Mouse (Mus musculus) thymus, adult 2 months (tissue): ENCODE measurements at regions not wholly inside any gene's neighbourhood (a gene's known extent, or its start where the extent isn't known, plus 50 kb on each side); places are given as distances from the start of the nearest gene placed in this dataset.

Source experiments
- DNase-seq: peaks from one replicate; pipeline ENCODE4 v3.0.0; 2021
- H3K27ac ChIP-seq: fragments of 200-500 bp; 2 replicates; pipeline ENCODE4 v1.5.1; 2012; ENCODE audit warnings: low read length, control low read depth; ENCODE audit not compliant: control insufficient read depth, insufficient read depth
- H3K27me3 ChIP-seq: fragments of 200-500 bp; 2 replicates; pipeline ENCODE4 v1.6.1; 2012; ENCODE audit warnings: mild to moderate bottlenecking, low read length, moderate library complexity, mixed read lengths; ENCODE audit not compliant: control insufficient read depth, insufficient read depth
- H3K36me3 ChIP-seq: fragments of 200-500 bp; 2 replicates; pipeline ENCODE4 v1.6.1; 2012; ENCODE audit warnings: mild to moderate bottlenecking, low read length, moderate library complexity; ENCODE audit not compliant: control insufficient read depth, insufficient read depth
- H3K4me1 ChIP-seq: fragments of 200-500 bp; replicated peaks from 2 replicates; pipeline ENCODE4 v1.6.1; 2012; ENCODE audit warnings: low read length; ENCODE audit not compliant: control insufficient read depth, insufficient read depth
- H3K4me3 ChIP-seq: fragments of 200-500 bp; 2 replicates; pipeline ENCODE4 v1.5.1; 2012; ENCODE audit warnings: mild to moderate bottlenecking, low read length, control low read depth, moderate library complexity; ENCODE audit not compliant: control insufficient read depth, insufficient read depth
- CTCF ChIP-seq: fragments of 200-500 bp; IDR thresholded peaks from 2 replicates; pipeline ENCODE4 v1.5.1; 2012; ENCODE audit warnings: mild to moderate bottlenecking, control low read depth, low read length, moderate library complexity, borderline replicate concordance; ENCODE audit not compliant: control insufficient read depth, poor library complexity, insufficient read depth; ENCODE audit errors: extremely low read depth
- POLR2A ChIP-seq: fragments of 200-500 bp; IDR thresholded peaks from 2 replicates; pipeline ENCODE4 v1.6.1; 2012; ENCODE audit warnings: mild to moderate bottlenecking, low read length, control low read depth, moderate library complexity; ENCODE audit not compliant: control insufficient read depth, poor library complexity, insufficient read depth; ENCODE audit errors: extremely low read depth
- WGBS: fragments of 180-500 bp; shearing (Covaris S2); methylation state at CpG from one replicate; pipeline ENCODE4 v1.1.7; 2018; 5-methylcytosine and 5-hydroxymethylcytosine counted together

- DNase-seq: no peak
- no peaks in the 10 kb centered on the region for H3K27me3 ChIP-seq
- H3K36me3 ChIP-seq: no peaks in the 10 kb centered on the region
- H3K27ac ChIP-seq: peak overlapping the region; percentile 21; the same call in 1 of the 2 replicates
- no peak for TF ChIP-seq CTCF
- TF ChIP-seq POLR2A: no peak
- no peak overlapping the region for H3K4me3 ChIP-seq
- WGBS: 5% methylated on average over 1 of the region's 1 CpGs
- H3K4me1 ChIP-seq: peaks cover 55% of the 10 kb centered on the region
Observed at GRCm38 (mm10) chr11:114254344-114254743, 187.5 kb upstream of the Sdk2 start.

DNA sequence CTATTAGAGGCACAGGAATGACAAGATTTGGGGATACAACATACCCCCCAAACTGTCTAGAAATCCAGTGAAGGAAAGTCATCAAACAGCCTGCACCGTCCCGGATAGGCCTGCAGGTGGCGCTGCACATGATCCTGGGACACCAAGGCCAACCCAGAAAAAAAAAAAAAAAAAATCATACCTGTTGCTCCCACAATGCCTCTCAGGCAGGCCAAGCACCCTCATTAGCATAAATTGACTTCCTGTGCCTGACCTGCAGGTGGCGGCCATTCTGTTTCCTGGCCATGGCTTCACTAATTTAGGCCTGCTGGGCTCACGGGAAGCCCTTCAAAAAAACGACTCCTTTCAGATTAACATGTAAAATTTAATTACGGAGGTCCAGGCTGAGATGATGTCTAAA, 184.8 kb upstream of the Sdk2 start:
- 96% methylated on average over 7 of the region's 7 CpGs for WGBS
- TF ChIP-seq CTCF (peak; percentile 56; the same call in 1 of the 2 replicates), POLR2A (no peak)
- Histone ChIP-seq H3K27me3 (no peaks in the 10 kb centered on the region), H3K4me1 (peaks cover 64% of the 10 kb centered on the region), H3K4me3 (no peak overlapping the region), H3K27ac (no peak overlapping the region), H3K36me3 (no peaks in the 10 kb centered on the region)
- no peak for DNase-seq

DNA sequence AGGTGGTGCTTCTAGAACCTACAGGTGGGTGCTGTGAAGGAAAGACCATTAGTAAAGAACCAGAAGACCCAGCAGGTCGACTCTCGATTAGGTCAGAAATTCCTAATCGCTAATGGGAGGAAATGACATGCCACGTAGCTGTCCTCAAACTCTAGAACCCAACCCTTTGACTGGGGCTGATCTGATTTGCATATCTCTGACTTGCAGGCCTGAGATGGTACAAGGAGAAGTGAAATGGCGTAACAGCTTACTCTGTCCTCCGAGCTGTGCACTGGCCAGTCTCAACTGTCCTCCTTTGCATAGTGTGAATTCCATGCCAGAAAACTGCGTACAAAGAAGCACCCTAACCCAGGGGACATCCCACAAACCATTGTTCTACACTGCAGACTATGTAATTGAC, 182.4 kb upstream of the Sdk2 start:
- no peak for TF ChIP-seq CTCF
- no peak for TF ChIP-seq POLR2A
- no peaks in the 10 kb centered on the region for H3K36me3 ChIP-seq
- H3K4me3 ChIP-seq: no peak overlapping the region
- H3K27ac ChIP-seq: peak overlapping the region; percentile 98
- DNase-seq: no peak
- peaks cover 76% of the 10 kb centered on the region for H3K4me1 ChIP-seq
- H3K27me3 ChIP-seq: no peaks in the 10 kb centered on the region
- WGBS: 48% methylated on average over 7 of the region's 7 CpGs

DNA sequence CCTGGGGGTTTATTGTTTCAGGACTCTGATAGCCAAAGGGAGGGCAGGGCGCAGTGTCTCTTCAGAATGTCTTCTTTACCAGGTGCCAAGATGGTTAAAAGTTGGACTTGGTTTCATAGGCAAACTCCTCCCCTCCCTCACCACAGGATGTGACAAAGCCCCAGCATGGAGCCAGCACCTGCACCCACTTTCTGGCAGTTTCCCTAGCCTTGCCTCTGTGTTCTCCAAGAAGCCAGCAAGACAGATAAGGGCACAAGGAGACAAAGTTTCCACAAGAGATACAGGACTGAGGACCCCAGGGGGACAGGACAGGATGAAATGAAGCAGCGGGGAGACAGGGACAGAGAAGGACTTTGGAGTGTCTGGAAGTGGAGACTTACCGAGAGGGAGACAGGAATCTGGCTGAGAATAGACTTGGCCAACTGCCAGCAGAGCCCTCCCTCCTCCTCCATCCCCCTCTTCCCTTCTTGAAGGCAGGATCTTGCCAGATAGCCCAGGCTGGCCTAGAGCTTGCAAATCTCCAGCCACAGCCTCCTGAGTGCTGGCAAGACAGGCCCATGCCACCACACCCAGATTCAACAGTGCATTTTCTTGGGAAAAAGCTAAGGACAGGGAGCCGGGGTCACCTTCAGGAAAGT, 181.5 kb upstream of the Sdk2 start:
- no peaks in the 10 kb centered on the region for H3K27me3 ChIP-seq
- H3K36me3 ChIP-seq: no peaks in the 10 kb centered on the region
- DNase-seq: peak; percentile 77
- 0 out of 2 replicates have a peak, but pooled peaks have one; percentile 30 for TF ChIP-seq POLR2A
- no peak for TF ChIP-seq CTCF
- 28% methylated on average over 4 of the region's 4 CpGs for WGBS
- no peak overlapping the region for H3K4me3 ChIP-seq
- peak overlapping the region; percentile 98 for H3K27ac ChIP-seq
- H3K4me1 ChIP-seq: peaks cover 72% of the 10 kb centered on the region

- no peak for TF ChIP-seq POLR2A
- Histone ChIP-seq H3K27me3 (no peaks in the 10 kb centered on the region), H3K36me3 (no peaks in the 10 kb centered on the region), H3K27ac (no peak overlapping the region; the same call in 1 of the 2 replicates), H3K4me3 (no peak overlapping the region), H3K4me1 (peaks cover 41% of the 10 kb centered on the region)
- no peak for DNase-seq
- 85% methylated on average over 8 of the region's 8 CpGs for WGBS
Observed at GRCm38 (mm10) chr11:114239311-114239803, 172.5 kb upstream of the Sdk2 start.

DNA sequence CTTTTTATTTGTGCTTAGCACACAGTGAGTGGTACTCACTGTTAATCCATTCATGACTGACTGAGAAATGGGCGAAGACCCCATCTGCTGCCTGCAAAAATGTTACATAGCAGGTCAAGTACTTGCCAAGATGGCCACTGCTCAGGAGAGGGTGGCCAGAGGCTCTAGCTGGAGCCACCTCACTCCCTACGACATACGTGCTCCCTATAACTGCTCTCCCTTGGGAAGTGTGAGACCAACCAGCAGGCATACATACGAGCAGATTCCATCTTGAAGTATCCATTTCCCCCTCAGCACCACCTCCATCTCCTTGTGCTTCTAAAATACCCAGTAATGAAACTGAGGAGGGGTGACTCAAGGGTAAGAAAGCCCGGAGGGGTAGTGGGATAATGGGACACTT, 172.0 kb upstream of the Sdk2 start:
- no peak overlapping the region for H3K4me3 ChIP-seq
- peak overlapping the region; percentile 98 for H3K27ac ChIP-seq
- TF ChIP-seq POLR2A (no peak), CTCF (no peak)
- WGBS: 96% methylated on average over 5 of the region's 5 CpGs
- H3K27me3 ChIP-seq: no peaks in the 10 kb centered on the region
- H3K4me1 ChIP-seq: peaks cover 40% of the 10 kb centered on the region
- H3K36me3 ChIP-seq: no peaks in the 10 kb centered on the region
- DNase-seq: no peak
